Comparison of ENCODE assay signal across 14 mouse cellular contexts in genomic region chr13:119232100-119233029, GRCm38 (mm10).
DNase-seq lines count a peak whose midpoint lies in the region; ATAC-seq and TF ChIP-seq lines count a peak whose summit lies in the region.
"Had no signal": no experiment of that assay in that cellular context is flagged by ENCODE, and none has a peak within 500 bp of the region (broad histone marks: within the 10 kb centered on the region; RNA-seq: fewer than 3 reads in every experiment).

No protein-coding gene starts in this region.

- H3K27ac ChIP-seq in intestine, embryonic 15.5 days: no peak overlapping the region
- no peak overlapping the region for H3K27ac ChIP-seq in intestine, postnatal 0 days (ENCODE audit: low read depth, low read length)
- H3K27ac ChIP-seq: kidney, postnatal 0 days had no signal

- H3K4me1 ChIP-seq in intestine, embryonic 15.5 days (replicated peaks): no peaks in the 10 kb centered on the region
- H3K4me1 ChIP-seq in intestine, postnatal 0 days (replicated peaks; ENCODE audit: control insufficient read depth, insufficient read depth, low read length): no peaks in the 10 kb centered on the region

- H3K4me2 ChIP-seq in intestine, embryonic 15.5 days (replicated peaks): no peak overlapping the region
- H3K4me2 ChIP-seq in intestine, postnatal 0 days (replicated peaks; ENCODE audit: low read depth): no peak overlapping the region

- no peak for TF ChIP-seq CTCF in intestine, postnatal 0 days (IDR thresholded peaks at IDR 0.05; ENCODE audit: low read depth)

- no peak overlapping the region for H3K9ac ChIP-seq in intestine, embryonic 15.5 days
- H3K9ac ChIP-seq in intestine, postnatal 0 days (ENCODE audit: low read depth, low read length): no peak overlapping the region

- no peaks in the 10 kb centered on the region for H3K36me3 ChIP-seq in intestine, embryonic 15.5 days
- no peaks in the 10 kb centered on the region for H3K36me3 ChIP-seq in intestine, postnatal 0 days (ENCODE audit: control insufficient read depth, insufficient read depth)

- H3K4me3 ChIP-seq in intestine, embryonic 15.5 days (replicated peaks): no peak overlapping the region
- no peak overlapping the region for H3K4me3 ChIP-seq in intestine, postnatal 0 days (ENCODE audit: low read depth, low read length)

- DNase-seq in MEL-GATA-1-ER (ENCODE audit: extremely low read depth, low read depth): peak; percentile 85
- no peak for DNase-seq in cerebellum, postnatal 10 days
- DNase-seq in thymus, postnatal 4 days: no peak
- DNase-seq in thymus, postnatal 36 days: no peak
- DNase-seq: B cell, adult 2 months; cerebellum, adult 9-10 months; heart, postnatal 10 days; layer of hippocampus, adult 9-11 months; lung, adult 18-20 months had no signal

- no peaks in the 10 kb centered on the region for H3K27me3 ChIP-seq in intestine, embryonic 15.5 days (replicated peaks)
- no peaks in the 10 kb centered on the region for H3K27me3 ChIP-seq in intestine, postnatal 0 days (replicated peaks; ENCODE audit: control insufficient read depth, insufficient read depth, low read length)

- 59% methylated on average over 8 of the region's 8 CpGs for WGBS in intestine, embryonic 15.5 days
- WGBS in intestine, postnatal 0 days: 46% methylated on average over 8 of the region's 8 CpGs

- no peaks in the 10 kb centered on the region for H3K9me3 ChIP-seq in intestine, embryonic 15.5 days
- no peaks in the 10 kb centered on the region for H3K9me3 ChIP-seq in intestine, postnatal 0 days (ENCODE audit: control insufficient read depth)

- peak; percentile 63; the same call in 1 of the 2 replicates for ATAC-seq in intestine, embryonic 15.5 days
- ATAC-seq in intestine, postnatal 0 days: no peak
- peak; percentile 59 to 60; a peak in 3 of 4 replicates for ATAC-seq in hematopoietic stem cell, adult 5-6 weeks (replicated peaks in 1 of 2; ENCODE audit: insufficient read depth in 1 of 2, low FRiP score in 2 of 2, low TSS enrichment in 1 of 2, low read depth in 1 of 2, poor library complexity in 2 of 2, severe bottlenecking in 2 of 2)
- peak; percentile 43 for ATAC-seq in megakaryocyte, adult 5-6 weeks (ENCODE audit: poor library complexity, severe bottlenecking)
